Mouse (Mus musculus): ENCODE measurements around the gene Olfr136.

The Olfr136 gene

DNA sequence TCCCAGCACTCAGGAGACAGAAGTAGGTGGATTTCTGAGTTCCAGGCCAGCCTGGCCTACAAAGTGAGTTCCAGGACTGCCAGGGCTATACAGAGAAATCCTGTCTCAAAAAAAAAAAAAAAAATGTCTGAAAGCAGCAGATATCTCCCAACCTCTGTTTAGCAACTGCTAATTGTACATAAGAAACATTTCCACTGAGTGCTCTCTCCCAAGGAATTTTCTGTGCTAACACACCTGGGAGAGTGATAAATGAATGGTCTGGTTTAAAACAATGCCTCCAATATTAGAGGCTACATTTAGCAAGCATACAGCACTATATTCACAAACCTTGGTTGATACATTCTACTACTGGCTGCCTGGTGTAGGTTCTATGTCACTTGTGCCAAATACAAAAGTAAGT is at the start of gene Olfr136:
Gene Olfr136, plus strand, starts transcription at position 301 of the 400 bp plus-strand sequence.
- DNase-seq (ENCODE audit: extremely low spot score, low spot score): no peak

GRCm38 (mm10) chr17:38307470-38307869 is 22.2 kb upstream of the Olfr136 start, which contains the start of gene Olfr137:
Gene Olfr137, minus strand, starts transcription at chr17:38307570.
- DNase-seq (ENCODE audit: extremely low spot score, low spot score): no peak

All from neural tube, embryonic 10.5 days (tissue).